Mouse (Mus musculus) forebrain, embryonic 16.5 days (tissue): ENCODE results near the gene Sos1. TPM values are rescaled to one million over a fixed set of nuclear protein-coding genes. Genes with fewer than 3 reads are reported as not detected.
"Not testable (repeated sequence)": the region's sequence is repeated elsewhere in the genome, so short reads cannot be mapped to it uniquely, and the experiment has no call there.

ENCODE experiments used
- ATAC-seq: fragments of 200-750 bp; cut with Nextera tagmentation; 2 replicates; pipeline ENCODE4 v1.8.0; 2017; ENCODE audit warnings: mild to moderate bottlenecking, moderate library complexity
- H3K27ac ChIP-seq: fragments of 300-500 bp; sonication (generic); 2 replicates; pipeline ENCODE4 v1.5.1; 2014; ENCODE audit warnings: low read length, control low read depth
- H3K27me3 ChIP-seq: fragments of 300-500 bp; sonication (generic); replicated peaks from 2 replicates; pipeline ENCODE4 v1.6.1; 2014; ENCODE audit warnings: low read length; ENCODE audit not compliant: control insufficient read depth, insufficient read depth
- H3K36me3 ChIP-seq: fragments of 300-500 bp; sonication (generic); 2 replicates; pipeline ENCODE4 v1.6.1; 2014; ENCODE audit not compliant: control insufficient read depth, insufficient read depth
- H3K4me1 ChIP-seq: fragments of 300-500 bp; sonication (generic); replicated peaks from 2 replicates; pipeline ENCODE4 v1.6.1; 2014; ENCODE audit warnings: low read length; ENCODE audit not compliant: control insufficient read depth, insufficient read depth
- H3K4me2 ChIP-seq: fragments of 300-500 bp; sonication (generic); 2 replicates; pipeline ENCODE4 v1.6.1; 2014; ENCODE audit warnings: mild to moderate bottlenecking, low read length, control low read depth
- H3K4me3 ChIP-seq: fragments of 300-500 bp; sonication (generic); replicated peaks from 2 replicates; pipeline ENCODE4 v1.5.1; 2014; ENCODE audit warnings: mild to moderate bottlenecking, low read length, control low read depth
- H3K9ac ChIP-seq: fragments of 300-500 bp; sonication (generic); replicated peaks from 2 replicates; pipeline ENCODE4 v1.6.1; 2014; ENCODE audit warnings: low read depth, low read length, control low read depth
- H3K9me3 ChIP-seq: fragments of 300-500 bp; sonication (generic); 2 replicates; pipeline ENCODE4 v1.6.1; 2016; ENCODE audit warnings: low read length; ENCODE audit not compliant: control insufficient read depth
- WGBS: fragments of 180-500 bp; shearing (Covaris S2); extraction: QIAGEN DNeasy Blood & Tissue Kit; methylation state at CpG from one replicate; pipeline ENCODE4 v1.1.7; 2014; 5-methylcytosine and 5-hydroxymethylcytosine counted together
- polyA plus RNA-seq: library from polyadenylated mRNA; unstranded; fragments of >200 nt; fragmentation: Nextera tagmentation; extraction: Ambion mirVana; gene quantifications from 2 replicates; pipeline ENCODE4 v1.2.1, GENCODE M21; 2015

Sos1 gene
- polyA plus RNA-seq, 1 experiment from 2014 or later: 7.6 TPM

DNA sequence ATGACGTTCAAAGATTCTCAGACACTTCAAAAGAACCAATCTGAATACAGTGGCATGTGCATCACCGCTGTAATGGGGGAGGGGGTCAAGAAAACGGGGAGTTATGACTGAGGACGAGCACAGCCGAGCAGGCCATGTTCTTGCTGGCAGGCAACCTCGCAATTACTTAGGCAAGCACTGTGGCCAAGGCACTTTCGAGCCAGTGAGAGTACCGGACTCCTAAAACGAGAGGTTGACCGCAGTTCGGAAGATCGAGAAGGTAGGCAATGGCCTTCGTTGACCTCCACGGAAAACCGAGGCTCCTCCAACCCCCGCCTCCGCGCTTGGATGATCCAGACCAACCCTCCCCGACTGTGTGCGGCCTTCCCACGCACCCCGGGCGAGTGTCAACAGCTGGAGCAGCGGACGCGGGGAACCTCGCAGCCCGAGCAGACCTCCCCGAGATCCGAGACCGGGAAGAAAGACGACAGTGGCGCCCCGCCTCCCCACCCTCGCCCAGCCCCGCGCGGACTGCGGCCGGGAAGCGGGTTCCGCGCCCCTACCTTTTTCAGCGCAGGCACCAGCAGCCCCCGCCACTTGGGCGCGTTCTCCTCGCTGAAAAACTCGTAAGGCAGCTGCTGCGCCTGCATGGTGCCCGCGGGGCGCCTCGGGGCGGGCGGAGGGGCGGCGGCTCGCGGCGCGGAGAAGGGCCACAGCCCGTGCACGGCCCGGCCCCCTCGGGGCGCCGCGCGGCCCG is 790 bp downstream of the Sos1 start:
- H3K9me3 ChIP-seq: no peaks in the 10 kb centered on the region
- H3K4me2 ChIP-seq: peak overlapping the region; percentile 87
- H3K27ac ChIP-seq: peak overlapping the region; percentile 97
- peak overlapping the region; percentile 93 for H3K9ac ChIP-seq
- under 1% methylated on average over 69 of the region's 71 CpGs for WGBS
- H3K27me3 ChIP-seq: no peaks in the 10 kb centered on the region
- peaks cover 24% of the 10 kb centered on the region for H3K4me1 ChIP-seq
- H3K4me3 ChIP-seq: peak overlapping the region; percentile 81
- ATAC-seq: peak; percentile 41
- H3K36me3 ChIP-seq: no peaks in the 10 kb centered on the region

DNA sequence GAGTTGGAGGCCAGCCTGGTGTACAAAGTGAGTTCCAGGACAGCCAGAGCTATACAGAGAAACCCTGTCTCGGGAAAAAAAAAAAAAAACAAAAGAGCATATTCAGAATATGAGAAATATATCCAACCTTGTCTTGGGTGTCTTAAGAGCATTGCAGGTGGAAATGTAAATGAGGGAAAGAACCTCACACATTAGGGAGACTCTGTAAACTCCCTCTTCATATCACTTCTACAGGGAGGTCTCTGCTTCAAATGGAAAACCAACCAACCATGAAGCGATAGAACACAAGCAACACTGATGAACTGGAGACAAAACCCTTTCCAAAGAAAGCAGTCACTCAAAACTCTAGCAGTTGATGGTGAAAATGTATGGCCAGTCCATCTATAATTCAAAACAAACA is 2.6 kb downstream of the Sos1 start:
- WGBS: 79% methylated on average over 2 of the region's 2 CpGs
- no peak for ATAC-seq

DNA sequence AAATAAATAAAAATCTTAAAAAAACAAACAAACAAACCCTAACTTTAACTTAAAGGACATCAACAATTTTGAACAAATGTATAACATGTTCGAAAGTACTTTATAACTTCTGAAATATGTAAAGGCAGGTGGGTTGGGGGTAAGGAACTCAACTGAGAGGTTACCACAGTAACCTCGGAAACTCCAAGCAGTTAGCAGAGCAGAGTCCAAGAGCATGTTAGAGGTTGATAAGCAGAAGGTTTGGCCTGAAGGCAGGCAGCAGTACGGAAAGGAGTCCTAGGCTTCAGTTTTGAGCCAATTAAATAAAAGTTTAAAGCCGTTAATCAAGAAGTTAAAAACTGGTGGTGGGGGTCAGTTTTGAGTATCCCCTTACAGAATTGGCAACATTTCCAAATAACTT is 3.8 kb downstream of the Sos1 start:
- ATAC-seq: no peak
- WGBS: 96% methylated on average over 4 of the region's 4 CpGs
- Histone ChIP-seq H3K27ac (no peak overlapping the region), H3K27me3 (no peaks in the 10 kb centered on the region), H3K36me3 (no peaks in the 10 kb centered on the region), H3K4me2 (no peak overlapping the region), H3K9me3 (no peaks in the 10 kb centered on the region), H3K9ac (no peak overlapping the region), H3K4me1 (peaks cover 22% of the 10 kb centered on the region), H3K4me3 (no peak overlapping the region)

More for the DNA sequence above, 2.6 kb downstream of the Sos1 start:
- H3K27me3 ChIP-seq: no peaks in the 10 kb centered on the region
- no peak overlapping the region for H3K27ac ChIP-seq
- H3K36me3 ChIP-seq: no peaks in the 10 kb centered on the region
- no peak overlapping the region for H3K4me2 ChIP-seq
- no peak overlapping the region for H3K9ac ChIP-seq
- peaks cover 22% of the 10 kb centered on the region for H3K4me1 ChIP-seq
- H3K9me3 ChIP-seq: no peaks in the 10 kb centered on the region
- H3K4me3 ChIP-seq: no peak overlapping the region

DNA sequence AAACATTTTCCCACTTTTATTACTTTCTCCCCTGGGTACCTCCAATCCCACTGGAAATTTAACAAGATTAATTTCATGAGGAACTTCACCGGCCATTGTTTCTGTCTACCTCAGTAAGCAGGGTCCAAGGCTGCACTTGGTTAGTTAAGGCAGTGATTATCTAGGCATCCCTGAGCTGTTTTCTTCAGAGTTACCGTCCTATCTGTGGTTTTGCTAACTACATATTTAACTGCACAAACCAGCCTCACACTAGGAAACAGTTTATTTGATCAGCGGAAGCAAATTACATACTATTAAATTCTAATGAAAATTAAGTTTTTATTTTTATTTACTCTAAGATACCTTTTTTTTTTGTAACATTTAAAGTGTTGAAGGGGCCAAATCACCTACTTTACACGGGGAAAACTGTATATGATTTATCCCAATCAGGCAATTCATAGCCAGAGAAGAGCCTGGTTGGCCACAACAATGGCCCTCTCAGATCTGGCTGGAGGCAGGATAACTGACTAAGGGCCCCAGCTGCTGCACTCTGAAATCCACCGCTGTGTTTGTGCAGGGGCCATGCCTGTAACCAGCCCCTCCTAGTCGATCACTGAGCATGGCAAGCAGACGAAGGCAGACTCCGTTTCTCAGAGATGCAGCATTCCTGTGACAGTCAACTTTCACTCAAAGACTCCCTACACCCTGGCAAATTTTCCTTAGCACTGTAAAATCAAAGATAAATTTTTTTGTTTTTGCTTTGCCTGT is 9.0 kb downstream of the Sos1 start:
- no peak overlapping the region for H3K27ac ChIP-seq
- no peaks in the 10 kb centered on the region for H3K9me3 ChIP-seq
- peaks cover 8% of the 10 kb centered on the region for H3K4me1 ChIP-seq
- 28% methylated on average over 8 of the region's 8 CpGs for WGBS
- H3K27me3 ChIP-seq: no peaks in the 10 kb centered on the region
- no peak overlapping the region for H3K4me2 ChIP-seq
- no peak overlapping the region for H3K4me3 ChIP-seq
- ATAC-seq: 0 out of 2 replicates have a peak, but pooled peaks have one; percentile 36
- H3K9ac ChIP-seq: no peak overlapping the region
- no peaks in the 10 kb centered on the region for H3K36me3 ChIP-seq

DNA sequence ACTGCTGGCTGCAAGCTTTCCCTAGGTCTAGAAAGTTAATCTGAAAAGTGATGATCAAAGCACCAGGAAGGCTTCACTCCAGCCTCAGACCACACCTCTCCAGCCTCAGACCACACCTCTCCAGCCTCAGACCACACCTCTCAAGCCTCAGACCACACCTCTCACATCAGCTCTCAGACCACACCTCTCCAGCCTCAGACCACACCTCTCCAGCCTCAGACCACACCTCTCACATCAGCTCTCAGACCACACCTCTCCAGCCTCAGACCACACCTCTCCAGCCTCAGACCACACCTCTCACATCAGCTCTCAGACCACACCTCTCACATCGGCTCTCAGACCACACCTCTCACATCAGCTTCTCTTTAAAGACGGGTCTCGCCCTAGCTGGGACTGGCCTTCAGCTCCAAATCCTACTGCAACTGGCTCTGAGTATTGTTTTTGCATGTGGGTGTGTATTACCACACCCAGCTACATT is 11.8 kb downstream of the Sos1 start:
- not testable (repeated sequence) for H3K4me2 ChIP-seq, ATAC-seq, H3K9me3 ChIP-seq, H3K27me3 ChIP-seq, H3K9ac ChIP-seq, H3K4me3 ChIP-seq, H3K4me1 ChIP-seq, H3K36me3 ChIP-seq, H3K27ac ChIP-seq
- 41% methylated on average over 3 of the region's 3 CpGs for WGBS

DNA sequence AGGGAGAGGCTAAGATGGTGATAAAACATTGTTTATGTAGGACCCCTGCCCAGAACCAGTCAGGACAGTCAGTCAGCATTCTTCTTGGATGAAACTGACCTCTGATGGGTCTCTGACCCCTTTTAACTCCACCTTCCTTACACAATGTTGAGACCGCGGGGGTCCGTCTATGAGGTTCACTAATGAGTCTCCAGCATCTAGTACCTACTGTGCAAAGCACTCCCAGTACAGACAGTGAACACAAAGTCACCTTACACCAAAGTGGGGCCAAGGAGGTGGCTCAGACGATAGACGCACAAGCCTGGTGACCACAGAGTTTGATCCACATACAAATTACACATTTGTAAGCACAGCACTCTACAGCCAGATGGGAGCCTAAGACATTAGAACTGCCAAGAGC is 20.0 kb downstream of the Sos1 start:
- Histone ChIP-seq H3K27me3 (no peaks in the 10 kb centered on the region), H3K36me3 (no peaks in the 10 kb centered on the region), H3K9me3 (no peaks in the 10 kb centered on the region), H3K9ac (no peak overlapping the region), H3K27ac (no peak overlapping the region), H3K4me3 (no peak overlapping the region), H3K4me2 (no peak overlapping the region), H3K4me1 (peaks cover 4% of the 10 kb centered on the region; the same call in 1 of the 2 replicates)
- no peak for ATAC-seq
- 47% methylated on average over 5 of the region's 5 CpGs for WGBS

DNA sequence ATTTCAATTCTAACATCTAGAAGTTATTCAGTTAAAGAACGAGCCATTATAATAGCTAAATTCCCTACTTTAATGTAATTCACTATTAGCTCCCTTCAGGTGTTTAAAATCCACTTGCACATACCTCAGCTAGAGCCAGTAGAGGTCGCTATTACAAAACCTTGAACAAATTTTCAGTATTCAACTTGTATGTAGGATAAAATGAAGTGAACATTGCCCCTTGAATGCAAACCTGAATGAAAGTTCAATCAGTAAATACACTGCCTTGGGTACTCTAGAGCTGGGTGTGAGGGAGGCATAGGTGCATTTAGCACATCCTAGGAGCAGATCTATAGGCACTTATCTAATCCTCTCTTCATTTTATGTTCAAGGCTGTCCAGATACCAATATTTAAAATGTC is 24.6 kb downstream of the Sos1 start:
- Histone ChIP-seq H3K9ac (no peak overlapping the region), H3K36me3 (peaks cover 4% of the 10 kb centered on the region; the same call in 1 of the 2 replicates), H3K27ac (no peak overlapping the region), H3K4me3 (no peak overlapping the region), H3K4me1 (peaks cover 4% of the 10 kb centered on the region; the same call in 1 of the 2 replicates), H3K4me2 (no peak overlapping the region), H3K9me3 (no peaks in the 10 kb centered on the region), H3K27me3 (no peaks in the 10 kb centered on the region)
- 30% methylated on average over 2 of the region's 2 CpGs for WGBS
- 0 out of 2 replicates have a peak, but pooled peaks have one; percentile 20 for ATAC-seq

DNA sequence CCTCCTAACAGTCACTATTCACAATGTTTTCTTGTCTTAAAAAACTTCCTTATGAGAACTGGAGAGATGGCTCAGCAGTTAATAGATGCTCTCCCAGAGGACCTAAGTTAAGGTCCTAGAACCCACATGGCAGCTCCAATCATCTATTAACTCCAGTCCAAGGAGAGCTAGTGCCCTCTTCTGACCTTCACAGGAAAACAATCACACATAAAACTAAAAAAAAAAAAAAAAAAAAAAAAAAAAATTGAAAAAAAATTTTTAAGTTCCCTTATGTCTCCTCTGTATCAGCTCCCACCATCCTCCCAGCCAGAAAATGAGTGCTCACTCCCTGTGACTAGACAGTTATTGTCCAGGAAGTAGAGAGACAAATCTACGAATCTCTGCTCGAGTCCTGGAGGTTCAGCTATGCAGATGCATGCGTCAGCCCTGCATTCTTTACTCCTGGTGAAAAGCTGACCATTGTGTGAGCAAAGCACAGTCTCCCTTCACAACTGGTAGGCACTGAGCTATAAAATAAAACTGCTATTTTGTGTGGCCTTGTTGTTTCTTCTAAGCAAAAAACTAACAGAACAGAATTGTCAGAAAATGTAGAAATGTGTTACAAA is 29.7 kb downstream of the Sos1 start:
- 48% methylated on average over 3 of the region's 3 CpGs for WGBS
- H3K9me3 ChIP-seq: no peaks in the 10 kb centered on the region

DNA sequence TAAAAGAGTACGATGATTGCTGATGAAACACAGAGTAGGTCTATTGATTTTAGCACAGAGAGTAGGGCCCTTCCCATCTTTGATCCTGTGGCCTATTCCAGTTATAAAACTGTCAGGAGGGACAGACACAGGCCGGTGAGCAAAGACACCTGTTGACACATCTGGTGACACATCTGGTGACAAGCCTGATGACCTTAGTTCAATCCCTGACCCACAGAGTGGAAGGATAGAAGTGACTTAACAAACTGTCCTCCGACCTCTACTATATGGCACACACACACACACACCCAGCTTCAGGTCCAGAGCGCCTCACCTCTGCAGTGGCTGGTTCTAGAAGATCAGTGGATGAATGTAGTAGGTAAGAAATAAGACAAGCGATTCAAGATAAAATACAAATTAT is 33.8 kb downstream of the Sos1 start:
- peaks cover 23% of the 10 kb centered on the region for H3K36me3 ChIP-seq
- H3K9me3 ChIP-seq: no peaks in the 10 kb centered on the region
- H3K27me3 ChIP-seq: no peaks in the 10 kb centered on the region
- H3K4me2 ChIP-seq: no peak overlapping the region
- no peak overlapping the region for H3K4me3 ChIP-seq
- no peaks in the 10 kb centered on the region for H3K4me1 ChIP-seq
- no peak overlapping the region for H3K9ac ChIP-seq
- WGBS: 94% methylated on average over 5 of the region's 5 CpGs
- H3K27ac ChIP-seq: no peak overlapping the region
- ATAC-seq: no peak

More for the DNA sequence above, 29.7 kb downstream of the Sos1 start:
- Histone ChIP-seq H3K9ac (no peak overlapping the region), H3K4me3 (no peak overlapping the region), H3K36me3 (peaks cover 8% of the 10 kb centered on the region), H3K27ac (no peak overlapping the region), H3K27me3 (no peaks in the 10 kb centered on the region), H3K4me1 (no peaks in the 10 kb centered on the region), H3K4me2 (no peak overlapping the region)
- no peak for ATAC-seq
